Mouse (Mus musculus) hematopoietic stem cell, adult 5-6 weeks (primary cell): ENCODE measurements around the gene Sfxn4. TPM values are rescaled to one million over a fixed set of nuclear protein-coding genes. Genes with fewer than 3 reads are reported as not detected.

Source experiments
- ATAC-seq, 2 experiments: fragments of 125-278 bp in 1 of 2; replicated peaks in 1 of 2; 2 replicates each; pipeline ENCODE4 v1.8.0; 2016 to 2017; ENCODE audit warnings: inconsistent platforms in 2 of 2, mild to moderate bottlenecking in 2 of 2, moderate number of reproducible peaks in 2 of 2, low read depth in 1 of 2, moderate TSS enrichment in 1 of 2; ENCODE audit not compliant: low FRiP score in 2 of 2, poor library complexity in 2 of 2, severe bottlenecking in 2 of 2, insufficient read depth in 1 of 2, low TSS enrichment in 1 of 2
- total RNA-seq: library from RNA; stranded (forward); fragments of 172-1452, 232-1000 nt; gene quantifications from 2 replicates; pipeline ENCODE4 v1.2.3, GENCODE M21; 2017

The Sfxn4 gene
- 4.0 and 10.9 TPM in 2 replicates for total RNA-seq

DNA sequence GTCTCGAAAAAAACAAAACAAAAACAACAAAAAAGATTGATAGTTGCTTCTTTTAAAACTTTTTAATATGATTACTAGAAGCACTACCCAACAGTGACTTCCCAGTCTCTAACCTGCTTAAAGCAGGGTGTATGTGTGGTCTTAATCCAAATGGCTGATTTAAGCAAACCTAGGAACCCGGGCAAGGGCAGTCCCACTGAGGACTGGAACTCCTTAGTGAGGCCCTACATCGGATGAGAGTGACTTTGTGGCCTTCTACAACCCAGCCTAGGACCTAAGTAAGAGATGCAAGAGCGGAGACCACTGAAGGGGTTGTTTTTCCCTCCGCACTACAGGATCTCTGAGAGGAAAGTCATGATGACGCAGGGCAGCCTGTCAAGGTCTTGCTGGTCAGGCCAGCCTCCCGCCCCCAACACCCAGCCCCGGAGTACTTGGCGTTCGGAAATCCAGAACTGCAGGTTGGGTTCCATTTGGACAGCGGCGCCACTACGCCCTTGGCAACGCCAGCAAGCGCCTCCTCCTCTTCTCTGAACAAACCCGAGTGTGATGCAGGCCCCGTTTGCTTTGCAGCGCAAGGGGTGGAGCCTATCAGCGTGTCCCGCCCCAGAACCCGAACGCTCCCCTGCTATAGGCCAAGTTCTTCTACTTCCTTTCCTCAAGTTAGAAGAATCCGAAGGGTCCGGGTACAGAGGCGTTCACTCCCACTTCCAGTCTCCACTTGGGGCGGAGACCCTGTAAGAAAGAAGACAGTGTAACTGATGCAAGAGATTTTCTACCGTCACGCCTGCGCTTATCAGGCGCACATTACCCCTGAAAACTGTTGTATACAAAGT, at the start of gene Sfxn4:
Gene Sfxn4, minus strand, starts transcription at position 612 of the 833 bp plus-strand sequence.
- ATAC-seq, result peak; percentile 99 to 100

DNA sequence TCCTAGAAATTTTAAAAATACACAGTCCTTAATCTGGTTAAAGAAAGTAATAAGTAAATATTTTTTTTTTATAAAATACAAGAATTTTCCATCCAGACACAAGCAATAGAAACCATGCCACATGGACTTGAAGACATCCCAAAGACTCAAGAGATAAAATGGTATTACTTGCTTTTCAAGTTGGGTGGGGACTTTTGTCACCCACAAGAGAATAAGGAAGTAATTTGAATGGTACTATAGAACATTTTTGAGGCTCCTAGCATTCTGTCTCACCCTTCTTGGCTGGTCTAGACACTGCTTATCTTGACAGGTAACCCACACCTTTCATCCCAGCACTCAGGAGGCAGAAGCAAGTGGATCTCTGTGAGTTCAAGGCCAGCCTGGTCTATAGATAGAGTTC, 49.0 kb upstream of the Sfxn4 start:
- ATAC-seq, result no peak

DNA sequence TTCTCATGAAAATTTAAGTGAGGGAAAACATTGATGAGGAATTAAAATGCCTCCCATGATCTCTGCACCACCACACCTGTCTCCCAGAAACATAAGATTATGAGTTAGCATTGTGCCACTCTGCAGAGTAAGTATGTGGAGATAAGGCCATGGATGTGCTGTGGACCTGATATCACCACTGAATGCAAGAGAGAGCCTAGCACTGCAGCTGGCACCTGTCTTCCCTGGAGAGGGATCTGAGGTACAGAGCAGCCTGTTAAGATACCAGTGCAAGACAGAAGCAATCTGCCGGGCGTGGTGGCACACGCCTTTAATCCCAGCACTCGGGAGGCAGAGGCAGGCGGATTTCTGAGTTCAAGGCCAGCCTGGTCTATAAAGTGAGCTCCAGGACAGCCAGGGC, 44.2 kb upstream of the Sfxn4 start:
- no peak for ATAC-seq

DNA sequence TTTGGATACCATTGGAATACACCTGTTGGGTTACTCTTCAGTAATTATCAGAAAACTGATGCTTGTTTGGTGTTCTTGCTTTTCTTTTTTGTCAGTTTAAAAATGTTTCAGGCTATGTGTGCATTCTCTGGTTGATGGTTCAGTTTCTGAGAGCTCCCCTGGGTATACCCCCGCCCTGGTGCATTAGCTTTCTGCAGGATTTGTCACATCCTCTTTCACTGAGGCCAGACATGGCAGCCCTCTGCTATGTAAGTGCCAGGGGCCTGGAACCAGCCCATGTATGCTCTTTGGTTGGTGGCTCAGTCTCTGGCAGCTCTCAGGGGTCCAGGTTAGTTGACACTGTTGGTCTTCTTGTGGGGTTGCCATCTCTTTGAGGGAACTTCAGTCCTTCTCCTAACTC, 42.7 kb upstream of the Sfxn4 start:
- no peak for ATAC-seq

DNA sequence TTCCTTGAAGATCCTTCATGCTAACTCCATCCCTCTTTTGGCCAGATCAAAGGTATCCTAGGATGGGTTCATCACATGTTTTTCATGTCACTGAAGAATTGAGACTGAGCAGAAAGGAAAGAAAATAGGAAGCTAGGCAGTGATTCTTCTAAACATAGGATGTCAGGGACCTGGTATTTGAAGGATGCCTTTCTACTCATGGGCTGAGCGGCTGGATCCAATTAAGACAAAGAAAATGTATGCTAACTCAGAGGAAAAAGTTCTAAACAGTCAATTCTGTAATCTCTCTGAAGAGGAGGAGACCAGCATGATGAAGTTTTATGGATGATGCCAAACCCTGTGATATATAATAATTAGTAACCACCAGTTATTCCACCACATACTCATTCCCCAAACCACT, 41.9 kb upstream of the Sfxn4 start:
- ATAC-seq, result no peak

DNA sequence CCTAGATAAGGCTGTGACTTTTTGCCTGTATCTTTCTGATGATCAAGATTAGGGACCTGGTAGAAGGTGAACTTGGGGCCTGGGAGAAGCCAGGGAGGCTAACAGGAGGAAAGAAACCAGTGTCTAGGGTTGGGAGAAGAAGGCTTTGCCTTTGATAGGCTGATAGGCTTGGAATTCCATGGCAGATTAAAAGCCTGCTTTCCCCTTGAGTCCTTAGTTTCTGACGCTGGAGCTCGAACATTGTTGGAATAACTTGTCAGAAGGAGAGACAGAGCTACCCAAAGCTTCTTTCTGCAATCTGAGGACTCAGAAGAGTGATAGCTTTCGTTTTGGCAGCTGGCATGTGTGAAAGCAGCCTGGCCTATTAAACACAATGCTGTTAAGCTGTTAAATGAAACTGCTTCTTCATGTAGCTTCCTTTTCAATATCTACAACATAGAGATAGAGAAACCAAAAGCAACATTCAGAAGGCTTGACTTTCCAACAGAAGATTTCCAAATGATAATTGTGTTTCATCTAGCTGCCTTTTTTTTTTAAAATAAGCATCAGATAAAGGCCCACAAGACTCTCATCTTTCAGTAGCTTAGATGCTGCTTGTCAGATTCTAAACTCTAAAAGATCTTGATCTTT, 34.1 kb upstream of the Sfxn4 start:
- ATAC-seq, result no peak

DNA sequence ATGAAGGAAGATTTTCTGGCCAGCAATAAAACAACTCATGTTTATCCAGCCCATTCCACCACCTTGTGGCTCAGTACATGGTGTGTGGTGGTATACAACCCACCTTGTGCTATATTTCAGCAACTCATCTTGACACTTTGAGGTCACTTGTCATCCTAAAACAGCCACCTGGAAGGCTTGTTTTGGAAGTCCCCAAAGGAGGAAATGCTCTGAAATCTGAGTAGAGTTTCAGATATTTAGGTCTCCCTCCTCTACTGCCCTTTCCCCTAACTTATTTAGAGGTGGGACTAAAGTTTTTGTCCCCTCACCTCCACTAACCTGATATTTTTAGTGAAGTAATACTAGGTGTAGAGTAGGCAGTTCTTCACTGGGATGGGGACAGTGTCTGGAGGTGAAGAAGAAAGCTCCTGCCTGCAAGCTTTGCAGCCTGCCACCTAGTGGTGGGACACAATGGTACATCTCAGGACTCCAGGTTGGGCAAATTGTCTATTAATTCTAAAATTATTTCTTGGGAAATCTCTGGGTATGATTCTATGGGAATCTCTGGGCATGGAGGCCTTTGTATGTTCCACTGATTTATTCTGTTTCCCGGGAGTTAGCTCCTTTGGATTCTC, 30.8 kb upstream of the Sfxn4 start:
- 0 out of 4 replicates have a peak, but pooled peaks of 1 of the 2 experiments have one; percentile 34 for ATAC-seq

DNA sequence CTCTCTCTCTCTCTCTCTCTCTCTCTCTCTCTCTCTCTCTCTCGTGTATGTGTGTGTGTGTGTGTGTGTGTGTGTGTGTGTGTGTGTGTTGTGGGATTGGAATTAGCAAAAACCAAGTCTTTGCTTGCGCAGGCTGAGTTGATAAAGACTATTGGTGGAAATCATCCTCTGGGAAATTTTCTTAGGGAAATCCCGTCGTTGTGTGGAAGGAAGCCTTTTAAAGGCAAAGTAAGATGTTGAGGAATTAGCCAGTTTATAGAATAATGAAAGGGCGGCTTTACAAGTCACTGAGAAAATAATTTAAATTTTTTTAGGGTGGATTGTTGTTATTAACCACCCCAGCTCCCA, 29.8 kb upstream of the Sfxn4 start:
- ATAC-seq, result no peak

DNA sequence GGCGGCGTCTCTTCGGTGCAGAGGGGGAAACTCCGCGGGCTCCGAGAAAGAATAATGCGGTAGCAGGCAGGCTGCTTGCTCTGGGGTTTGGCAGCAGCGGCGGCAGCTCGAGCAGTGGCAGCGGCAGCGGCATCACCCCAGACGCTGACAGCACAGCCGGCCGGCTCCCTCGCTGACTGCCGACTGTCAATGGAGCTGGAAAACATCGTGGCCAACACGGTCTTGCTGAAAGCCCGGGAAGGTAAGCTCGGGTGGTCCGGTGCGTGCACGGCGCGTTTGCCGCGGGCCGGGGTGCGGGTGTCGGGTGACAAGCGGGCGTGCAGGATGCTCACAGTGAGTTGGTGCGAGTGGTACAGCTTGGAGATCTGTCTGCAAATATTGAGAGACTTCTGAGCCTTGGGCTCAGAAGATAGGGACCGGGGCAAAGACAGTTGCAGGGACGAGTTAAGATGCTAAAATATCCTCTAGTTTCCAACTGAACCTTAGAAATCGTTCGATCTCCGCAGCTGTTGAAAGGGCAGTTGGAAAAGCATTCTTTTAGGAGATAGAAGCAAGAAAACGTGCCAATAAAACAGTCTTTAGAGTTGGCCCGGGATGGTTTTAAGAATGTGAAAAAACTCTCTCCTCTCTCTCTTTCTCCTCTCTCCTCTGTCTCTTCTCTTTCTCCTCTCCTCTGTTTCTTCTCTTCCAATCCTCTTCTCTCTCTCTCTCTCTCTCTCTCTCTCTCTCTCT, 29.3 kb upstream of the Sfxn4 start:
- ATAC-seq, result peak; percentile 18 to 31; a peak in 2 of 4 replicates

DNA sequence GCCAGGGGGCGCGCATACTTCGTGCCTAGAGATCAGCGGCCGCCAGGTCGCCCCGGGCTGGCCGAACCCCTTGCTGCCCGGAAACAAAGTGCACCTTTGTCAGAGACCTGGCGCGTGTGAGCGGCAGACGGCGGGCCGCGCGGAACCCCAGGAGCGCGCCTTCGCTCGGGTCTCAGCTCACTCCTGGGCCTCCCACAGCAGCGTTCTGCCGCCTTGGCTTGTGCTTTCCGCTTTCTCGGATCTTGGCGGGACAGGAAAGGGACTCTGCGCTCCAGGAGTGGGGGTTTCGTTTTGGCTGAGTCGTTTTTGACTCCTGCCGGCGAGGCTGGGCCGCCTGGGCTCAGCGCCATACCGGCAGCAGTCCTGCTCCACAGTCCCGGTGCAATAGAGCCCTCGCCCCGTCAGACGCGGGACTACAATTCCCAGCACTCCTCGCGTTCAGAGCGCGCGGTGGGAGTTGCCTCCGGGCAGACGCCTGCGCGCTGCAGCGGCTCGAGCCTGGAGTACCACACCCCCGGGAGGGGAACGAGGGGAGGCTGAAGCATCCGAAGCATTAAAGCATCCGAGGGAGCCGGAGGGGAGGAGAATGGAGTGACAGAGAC, 28.5 kb upstream of the Sfxn4 start, which contains the start of gene Grk5:
Gene Grk5, plus strand, starts transcription at position 36 of the 602 bp plus-strand sequence.
- peak; percentile 93 to 96 for ATAC-seq

DNA sequence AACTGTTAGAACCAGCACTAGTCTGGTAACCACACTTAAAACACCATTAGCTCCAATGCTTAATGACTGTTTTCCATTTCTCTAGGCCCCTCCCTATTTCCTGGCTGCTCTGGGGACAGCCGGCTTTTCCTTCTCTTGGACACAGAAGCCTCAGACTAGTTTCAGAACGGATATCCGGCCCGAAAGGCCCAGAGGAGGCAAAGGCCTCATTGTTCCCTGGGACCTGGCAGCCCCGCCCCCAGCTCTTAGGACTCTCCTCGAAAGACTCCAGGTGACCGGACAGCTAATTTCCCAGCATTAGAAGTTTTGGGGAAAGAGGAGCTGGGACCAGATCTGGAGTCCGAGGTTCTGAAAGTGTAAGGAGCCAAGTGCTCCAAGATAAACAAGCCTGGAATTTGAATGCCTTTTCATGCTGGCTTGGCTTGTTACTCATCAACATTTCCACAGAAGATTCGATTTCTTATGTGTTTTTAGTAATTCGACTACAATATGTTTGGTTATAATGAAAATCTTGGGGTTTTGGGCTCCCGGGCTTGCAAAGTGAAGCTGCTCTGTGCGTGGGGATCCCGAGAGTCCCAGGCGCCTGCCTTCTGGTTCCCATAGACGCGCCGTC, 27.9 kb upstream of the Sfxn4 start:
- peak in 1 of 2 experiments; percentile 9; a peak in 1 of 4 replicates for ATAC-seq

DNA sequence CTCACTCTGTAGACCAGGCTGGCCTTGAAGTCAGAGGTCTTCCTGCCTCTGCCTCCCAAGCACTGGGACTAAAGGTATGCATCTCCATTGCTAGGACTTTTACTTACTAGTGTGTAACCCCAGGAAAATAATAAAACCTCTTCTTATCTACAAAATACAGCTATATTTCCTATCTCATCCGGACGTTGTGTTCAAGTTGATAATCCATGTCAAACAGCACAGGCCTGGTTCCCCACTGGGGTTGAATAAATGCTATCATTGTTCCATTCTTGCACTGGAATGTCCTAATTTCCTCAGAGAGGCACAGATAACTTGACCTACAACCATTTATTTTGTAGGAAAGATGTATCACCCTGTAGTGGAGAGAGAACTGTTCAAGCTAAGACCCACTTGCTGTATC, 26.4 kb upstream of the Sfxn4 start:
- ATAC-seq, result no peak

DNA sequence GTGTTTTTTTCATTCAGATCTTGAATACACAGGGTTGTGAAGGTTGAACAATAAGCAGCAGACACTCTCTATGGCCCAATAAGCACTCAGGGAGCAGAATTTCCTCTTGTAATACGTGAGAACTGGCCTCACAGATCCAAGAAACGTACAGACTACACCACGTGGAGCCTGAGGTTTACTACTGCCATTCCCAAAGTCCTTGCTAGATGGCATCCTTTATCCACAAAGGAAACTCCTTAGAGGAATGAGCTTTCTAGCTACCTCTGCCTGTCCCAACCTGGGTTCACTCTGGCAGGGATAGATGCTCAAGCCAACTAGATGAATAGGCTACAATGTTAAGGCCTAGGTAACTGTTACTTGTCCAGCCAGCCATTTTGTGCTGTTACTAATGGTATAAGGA, 21.9 kb upstream of the Sfxn4 start:
- no peak for ATAC-seq

DNA sequence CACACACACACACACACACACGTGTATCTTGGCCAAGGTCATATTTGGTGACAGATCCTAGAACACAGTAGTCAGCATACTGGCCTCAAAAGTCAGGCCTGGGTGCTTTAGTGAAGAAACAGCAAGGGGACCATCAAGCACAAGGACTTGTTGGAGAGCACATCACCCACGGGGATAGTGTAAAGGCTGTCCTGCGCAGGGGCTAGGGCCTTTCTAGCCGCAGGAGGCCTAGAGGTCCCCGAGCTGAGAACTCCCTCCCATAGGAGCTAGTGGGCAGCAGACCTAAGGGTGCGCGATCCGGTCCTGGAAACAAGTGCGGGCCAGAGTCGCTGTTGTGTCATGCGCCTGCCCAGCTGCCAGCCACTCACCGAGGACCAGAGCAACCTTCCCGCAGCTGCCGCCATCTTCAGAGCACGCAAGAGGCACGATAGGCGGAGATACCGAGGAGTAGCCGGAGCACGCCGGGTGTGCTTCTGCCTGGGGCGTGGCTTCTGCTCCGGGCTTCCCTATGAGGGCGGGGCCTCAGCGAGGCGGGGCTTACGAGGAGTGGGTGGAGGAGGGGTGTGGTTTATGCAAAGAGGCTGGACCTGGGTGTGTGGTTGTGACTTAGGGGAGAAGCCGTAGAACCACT, 12.9 kb upstream of the Sfxn4 start, which contains the start of gene Prdx3:
Gene Prdx3, minus strand, starts transcription at position 493 of the 631 bp plus-strand sequence.
- ATAC-seq, result peak; percentile 99

DNA sequence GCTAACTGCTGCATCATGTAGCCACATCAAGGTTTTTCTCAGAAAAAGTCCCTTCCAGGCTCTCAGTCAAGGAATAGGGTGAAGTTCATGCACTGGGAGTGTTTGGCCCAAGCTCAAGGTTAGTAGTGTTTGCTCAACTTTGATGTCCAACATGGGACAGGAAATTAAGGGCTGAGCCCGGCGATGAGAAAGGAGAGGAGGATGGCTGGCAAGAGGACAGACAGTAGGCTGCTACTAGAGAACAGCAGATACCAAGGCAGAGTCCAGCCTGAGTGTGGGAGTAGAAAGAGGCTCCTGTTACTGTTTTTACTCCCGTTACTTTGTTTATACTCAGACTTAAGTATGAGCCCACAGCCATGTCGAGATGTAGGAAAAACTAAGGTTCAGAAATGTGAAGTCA, 12.2 kb upstream of the Sfxn4 start:
- ATAC-seq, result no peak

DNA sequence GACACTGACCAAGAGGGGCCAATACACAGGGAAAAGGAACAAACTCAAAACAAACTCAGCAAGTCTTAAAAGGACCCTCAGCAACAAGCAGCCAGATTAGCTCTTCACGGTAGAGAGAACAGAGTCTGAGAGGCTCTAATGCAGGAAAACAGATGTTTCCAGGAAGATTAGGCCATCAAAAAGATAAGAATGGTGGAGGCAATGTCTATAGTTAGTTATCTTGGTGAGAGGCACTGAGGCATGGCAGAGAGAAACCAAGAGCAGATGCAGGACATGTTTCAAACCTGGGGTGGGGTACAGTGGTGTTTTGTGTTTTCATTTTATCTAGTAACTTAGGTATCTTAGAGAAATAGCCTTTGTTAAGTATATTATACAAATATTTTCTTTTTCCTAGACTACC, 11.0 kb upstream of the Sfxn4 start:
- no peak for ATAC-seq
